Mouse (Mus musculus) embryonic facial prominence, embryonic 15.5 days (tissue): ENCODE data around the gene Cited4. TPM values are rescaled to one million over a fixed set of nuclear protein-coding genes. Genes with fewer than 3 reads are reported as not detected.

Experiments used
- ATAC-seq: fragments of 200-750 bp; cut with Nextera tagmentation; 2 replicates; pipeline ENCODE4 v1.8.0; 2017; ENCODE audit warnings: low read depth, moderate TSS enrichment; ENCODE audit not compliant: insufficient number of reproducible peaks, low FRiP score, low TSS enrichment
- H3K27ac ChIP-seq: fragments of 300-500 bp; sonication (generic); replicated peaks from 2 replicates; pipeline ENCODE4 v1.5.1; 2015; ENCODE audit warnings: mild to moderate bottlenecking, inconsistent platforms
- H3K27me3 ChIP-seq: fragments of 300-500 bp; sonication (generic); 2 replicates; pipeline ENCODE4 v1.6.1; 2015; ENCODE audit warnings: inconsistent platforms
- H3K36me3 ChIP-seq: fragments of 300-500 bp; sonication (generic); 2 replicates; pipeline ENCODE4 v1.6.1; 2015; ENCODE audit warnings: mild to moderate bottlenecking, inconsistent platforms
- H3K4me1 ChIP-seq: fragments of 300-500 bp; sonication (generic); 2 replicates; pipeline ENCODE4 v1.6.1; 2015; ENCODE audit warnings: inconsistent platforms
- H3K4me2 ChIP-seq: fragments of 300-500 bp; sonication (generic); replicated peaks from 2 replicates; pipeline ENCODE4 v1.6.1; 2015; ENCODE audit warnings: mild to moderate bottlenecking, inconsistent platforms
- H3K4me3 ChIP-seq: fragments of 300-500 bp; sonication (generic); replicated peaks from 2 replicates; pipeline ENCODE4 v1.5.1; 2015; ENCODE audit warnings: mild to moderate bottlenecking, inconsistent platforms
- H3K9ac ChIP-seq: fragments of 300-500 bp; sonication (generic); 2 replicates; pipeline ENCODE4 v1.6.1; 2015; ENCODE audit warnings: inconsistent platforms
- H3K9me3 ChIP-seq: fragments of 300-500 bp; sonication (generic); replicated peaks from 2 replicates; pipeline ENCODE4 v1.6.1; 2016; ENCODE audit warnings: inconsistent platforms
- WGBS: fragments of 180-500 bp; shearing (Covaris S2); methylation state at CpG from one replicate; pipeline ENCODE4 v1.1.7; 2015; 5-methylcytosine and 5-hydroxymethylcytosine counted together
- polyA plus RNA-seq: library from polyadenylated mRNA; unstranded; fragments of >200 nt; fragmentation: Nextera tagmentation; extraction: Ambion mirVana; gene quantifications from 2 replicates; pipeline ENCODE4 v1.2.1, GENCODE M21; 2015

The Cited4 gene
- polyA plus RNA-seq, 1 experiment from 2014 or later, result 5.6 TPM

- peaks cover 17% of the 10 kb centered on the region; the same call in 1 of the 2 replicates for H3K4me1 ChIP-seq
- no peaks in the 10 kb centered on the region for H3K9me3 ChIP-seq
- no peaks in the 10 kb centered on the region for H3K36me3 ChIP-seq
- peaks cover 26% of the 10 kb centered on the region for H3K27me3 ChIP-seq
- H3K9ac ChIP-seq, result no peak overlapping the region
- no peak overlapping the region for H3K4me2 ChIP-seq
- no peak for ATAC-seq
- H3K4me3 ChIP-seq, result no peak overlapping the region
- H3K27ac ChIP-seq, result no peak overlapping the region
- 66% methylated on average over 2 of the region's 2 CpGs for WGBS
Measured at GRCm38 (mm10) chr4:120664601-120665000, 1.8 kb upstream of the Cited4 start.

DNA sequence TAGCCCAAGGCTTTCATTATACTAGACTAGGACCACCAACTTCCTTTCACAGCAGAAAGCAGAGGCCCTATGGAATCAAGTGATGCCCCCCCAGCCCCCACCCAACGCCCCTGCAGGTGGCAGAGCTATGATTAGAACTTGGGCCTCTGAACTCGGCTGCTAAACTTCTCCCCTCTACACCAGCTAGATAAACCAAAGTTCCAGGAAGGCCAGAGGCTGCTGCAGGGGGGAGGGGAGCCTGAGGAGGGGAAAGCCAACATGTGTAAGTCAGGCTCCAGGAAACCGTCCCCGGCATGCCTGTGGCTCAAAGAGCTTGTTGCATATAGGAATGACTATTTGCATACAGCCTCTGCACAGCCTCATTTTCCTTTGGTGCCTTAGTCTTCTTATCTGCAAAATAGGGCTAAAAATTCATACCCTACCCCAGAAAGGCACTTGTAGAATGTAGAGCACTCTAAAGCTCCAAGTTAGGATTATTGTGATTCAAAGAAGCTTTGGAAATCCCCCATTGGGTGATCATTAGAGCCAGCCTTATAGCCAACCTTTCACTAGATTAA is 1.1 kb upstream of the Cited4 start:
- 23% methylated on average over 4 of the region's 4 CpGs for WGBS
- H3K4me2 ChIP-seq, result no peak overlapping the region
- no peak overlapping the region for H3K27ac ChIP-seq
- no peak overlapping the region for H3K9ac ChIP-seq
- no peaks in the 10 kb centered on the region for H3K36me3 ChIP-seq
- H3K4me3 ChIP-seq, result no peak overlapping the region
- ATAC-seq, result no peak
- H3K27me3 ChIP-seq, result peaks cover 28% of the 10 kb centered on the region
- peaks cover 17% of the 10 kb centered on the region; the same call in 1 of the 2 replicates for H3K4me1 ChIP-seq
- no peaks in the 10 kb centered on the region for H3K9me3 ChIP-seq

GRCm38 (mm10) chr4:120665782-120666181 is 590 bp upstream of the Cited4 start:
- Histone ChIP-seq H3K9ac (no peak overlapping the region), H3K36me3 (no peaks in the 10 kb centered on the region), H3K4me1 (peaks cover 17% of the 10 kb centered on the region; the same call in 1 of the 2 replicates), H3K4me2 (peak overlapping the region; percentile 99; the same call in 1 of the 2 replicates), H3K27ac (no peak overlapping the region), H3K4me3 (peak overlapping the region; percentile 53; the same call in 1 of the 2 replicates), H3K9me3 (no peaks in the 10 kb centered on the region), H3K27me3 (peaks cover 28% of the 10 kb centered on the region)
- ATAC-seq, result no peak
- 60% methylated on average over 7 of the region's 7 CpGs for WGBS

- WGBS, result under 1% methylated on average over 50 of the region's 50 CpGs
- Histone ChIP-seq H3K4me1 (peaks cover 17% of the 10 kb centered on the region; the same call in 1 of the 2 replicates), H3K27me3 (peaks cover 28% of the 10 kb centered on the region), H3K4me3 (peak overlapping the region; percentile 53), H3K27ac (no peak overlapping the region), H3K9ac (peak overlapping the region; percentile 31), H3K9me3 (no peaks in the 10 kb centered on the region), H3K36me3 (no peaks in the 10 kb centered on the region), H3K4me2 (peak overlapping the region; percentile 99)
- ATAC-seq, result peak; percentile 36; the same call in 1 of the 2 replicates
Measured at GRCm38 (mm10) chr4:120667045-120667501, 701 bp downstream of the Cited4 start.

DNA sequence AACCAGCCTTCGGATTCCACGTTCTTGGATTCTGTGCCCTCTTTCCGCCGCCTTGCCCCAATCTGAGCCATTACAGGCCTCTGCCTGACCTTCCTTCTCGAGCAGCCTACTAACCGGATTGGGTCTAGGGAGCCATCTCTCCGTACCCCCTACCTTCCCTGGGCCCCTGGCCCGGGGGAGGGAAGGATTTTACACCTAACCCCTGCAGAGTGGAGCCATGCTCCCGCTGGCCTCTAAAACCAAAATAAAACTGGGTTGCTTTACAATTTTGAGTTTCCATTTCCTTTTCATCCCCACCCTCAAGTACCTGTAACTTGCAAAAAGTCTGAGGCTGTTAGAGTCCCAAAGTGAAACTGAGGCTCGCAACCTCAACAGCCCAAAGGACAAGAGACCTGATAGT is 1.2 kb downstream of the Cited4 start:
- Histone ChIP-seq H3K27me3 (peaks cover 28% of the 10 kb centered on the region), H3K4me3 (peak overlapping the region; percentile 53), H3K9me3 (no peaks in the 10 kb centered on the region), H3K36me3 (no peaks in the 10 kb centered on the region), H3K9ac (0 out of 2 replicates have a peak overlapping the region, but pooled peaks have one; percentile 31), H3K4me2 (peak overlapping the region; percentile 99), H3K4me1 (peaks cover 17% of the 10 kb centered on the region; the same call in 1 of the 2 replicates), H3K27ac (no peak overlapping the region)
- ATAC-seq, result no peak
- WGBS, result 18% methylated on average over 10 of the region's 10 CpGs

GRCm38 (mm10) chr4:120668551-120668950 is 2.2 kb downstream of the Cited4 start:
- peaks cover 17% of the 10 kb centered on the region; the same call in 1 of the 2 replicates for H3K4me1 ChIP-seq
- H3K9ac ChIP-seq, result no peak overlapping the region
- no peak overlapping the region for H3K27ac ChIP-seq
- peaks cover 28% of the 10 kb centered on the region for H3K27me3 ChIP-seq
- 90% methylated on average over 4 of the region's 4 CpGs for WGBS
- H3K9me3 ChIP-seq, result no peaks in the 10 kb centered on the region
- H3K36me3 ChIP-seq, result no peaks in the 10 kb centered on the region
- no peak overlapping the region for H3K4me3 ChIP-seq
- no peak for ATAC-seq
- no peak overlapping the region for H3K4me2 ChIP-seq

GRCm38 (mm10) chr4:120669585-120669984 is 3.2 kb downstream of the Cited4 start:
- Histone ChIP-seq H3K27ac (no peak overlapping the region), H3K4me1 (peaks cover 17% of the 10 kb centered on the region; the same call in 1 of the 2 replicates), H3K36me3 (no peaks in the 10 kb centered on the region), H3K9ac (no peak overlapping the region), H3K9me3 (no peaks in the 10 kb centered on the region), H3K4me3 (no peak overlapping the region), H3K27me3 (peaks cover 28% of the 10 kb centered on the region), H3K4me2 (no peak overlapping the region)
- 61% methylated on average over 5 of the region's 5 CpGs for WGBS
- ATAC-seq, result no peak

GRCm38 (mm10) chr4:120671046-120671445 is 4.7 kb downstream of the Cited4 start:
- H3K9ac ChIP-seq, result no peak overlapping the region
- H3K9me3 ChIP-seq, result no peaks in the 10 kb centered on the region
- no peaks in the 10 kb centered on the region for H3K36me3 ChIP-seq
- no peak overlapping the region for H3K4me2 ChIP-seq
- 47% methylated on average over 12 of the region's 12 CpGs for WGBS
- peaks cover 15% of the 10 kb centered on the region; the same call in 1 of the 2 replicates for H3K4me1 ChIP-seq
- H3K27me3 ChIP-seq, result peaks cover 28% of the 10 kb centered on the region
- H3K27ac ChIP-seq, result no peak overlapping the region
- H3K4me3 ChIP-seq, result no peak overlapping the region
- ATAC-seq, result no peak

GRCm38 (mm10) chr4:120673606-120674005 is 7.2 kb downstream of the Cited4 start:
- ATAC-seq, result no peak
- H3K4me3 ChIP-seq, result no peak overlapping the region

GRCm38 (mm10) chr4:120674775-120675451 is 8.5 kb downstream of the Cited4 start:
- no peak overlapping the region for H3K9ac ChIP-seq
- H3K9me3 ChIP-seq, result no peaks in the 10 kb centered on the region
- no peaks in the 10 kb centered on the region for H3K36me3 ChIP-seq
- H3K27ac ChIP-seq, result no peak overlapping the region
- 79% methylated on average over 8 of the region's 8 CpGs for WGBS
- H3K4me1 ChIP-seq, result no peaks in the 10 kb centered on the region
- H3K4me3 ChIP-seq, result no peak overlapping the region
- H3K4me2 ChIP-seq, result no peak overlapping the region
- no peaks in the 10 kb centered on the region for H3K27me3 ChIP-seq
- no peak for ATAC-seq

More at GRCm38 (mm10) chr4:120673606-120674005, 7.2 kb downstream of the Cited4 start:
- H3K9me3 ChIP-seq, result no peaks in the 10 kb centered on the region
- WGBS, result 86% methylated on average over 3 of the region's 3 CpGs
- H3K27me3 ChIP-seq, result peaks cover 11% of the 10 kb centered on the region
- no peaks in the 10 kb centered on the region for H3K4me1 ChIP-seq
- no peak overlapping the region for H3K4me2 ChIP-seq
- H3K36me3 ChIP-seq, result no peaks in the 10 kb centered on the region
- no peak overlapping the region for H3K9ac ChIP-seq
- H3K27ac ChIP-seq, result no peak overlapping the region

DNA sequence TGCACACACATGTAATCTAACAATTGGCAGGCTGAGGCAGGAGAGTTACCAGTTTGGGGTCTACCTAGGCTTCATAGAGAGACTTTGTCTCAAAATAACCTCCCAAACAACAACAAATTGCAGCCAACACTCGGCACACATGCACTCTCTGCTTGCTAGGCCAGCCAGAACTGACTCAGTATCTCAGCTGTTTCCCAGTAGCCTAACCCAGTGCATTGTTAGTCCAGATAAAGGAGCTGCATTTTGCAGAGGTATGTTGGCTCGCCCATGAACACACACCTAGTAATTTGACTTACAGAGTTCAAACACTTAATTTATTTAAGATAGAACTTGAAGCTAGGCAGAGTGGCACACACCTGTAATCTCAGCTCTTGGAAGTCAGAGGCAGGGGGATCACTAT is 9.3 kb downstream of the Cited4 start:
- H3K27ac ChIP-seq, result no peak overlapping the region
- H3K4me1 ChIP-seq, result no peaks in the 10 kb centered on the region
- H3K9me3 ChIP-seq, result no peaks in the 10 kb centered on the region
- H3K9ac ChIP-seq, result no peak overlapping the region
- WGBS, result 69% methylated on average over 2 of the region's 2 CpGs
- no peak for ATAC-seq
- no peak overlapping the region for H3K4me2 ChIP-seq
- H3K36me3 ChIP-seq, result no peaks in the 10 kb centered on the region
- H3K27me3 ChIP-seq, result no peaks in the 10 kb centered on the region
- H3K4me3 ChIP-seq, result no peak overlapping the region
